Mouse (Mus musculus): ENCODE data around the gene Casz1. TPM values are rescaled to one million over a fixed set of nuclear protein-coding genes. Genes with fewer than 3 reads are reported as not detected.
A peak's percentile ranks its signal among the peaks of the same experiment; 100 is the strongest.

Gene Casz1
- polyA plus RNA-seq, 1 experiment from 2014 or later, result 9.7 TPM

DNA sequence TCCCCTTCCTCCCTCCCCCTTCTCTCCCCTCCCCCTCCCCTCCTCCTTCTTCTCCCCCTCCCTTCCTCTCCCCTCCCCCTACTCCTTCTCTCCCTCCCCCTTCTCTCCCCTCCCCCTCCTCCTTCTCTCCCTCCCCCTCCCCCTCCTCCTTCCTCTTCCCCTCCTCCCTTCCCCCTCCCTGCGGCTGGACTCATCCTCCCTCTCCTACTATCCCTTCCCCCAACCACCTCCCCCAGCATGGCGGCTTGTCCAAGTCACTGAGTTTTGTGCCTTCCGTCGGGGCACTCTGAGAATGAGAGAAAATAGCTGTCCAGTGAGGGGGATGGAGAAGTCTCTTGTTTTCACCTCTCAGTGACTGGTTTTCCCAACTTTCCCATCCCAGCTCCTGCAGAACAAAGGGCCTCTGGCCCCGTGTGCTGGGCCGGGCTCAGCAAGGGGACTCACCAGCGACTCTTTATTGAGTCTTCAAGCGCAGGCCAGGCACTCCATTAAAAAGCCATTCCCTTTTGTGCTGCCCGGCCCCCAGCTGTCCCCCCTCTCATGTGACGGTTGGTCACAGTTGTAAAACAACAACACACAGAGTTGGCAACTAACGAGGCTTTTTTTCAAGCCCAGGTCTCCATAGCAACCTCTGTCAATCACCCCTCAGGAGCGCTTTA, 62.7 kb downstream of the Casz1 start:
- ATAC-seq (no peak), DNase-seq (ENCODE audit: low spot score) (no peak)
- TF ChIP-seq EP300 (IDR thresholded peaks at IDR 0.05) (no peak), CTCF (IDR thresholded peaks at IDR 0.05) (no peak)
- Histone ChIP-seq H3K4me1 (ENCODE audit: insufficient read depth, low read depth, low read length) (peaks cover 4% of the 10 kb centered on the region; the same call in 1 of the 2 replicates), H3K27me3 (replicated peaks; ENCODE audit: insufficient read depth, low read length) (no peaks in the 10 kb centered on the region), H3K4me2 (replicated peaks; ENCODE audit: low read depth, low read length) (no peak overlapping the region), H3K9me3 (ENCODE audit: low read length) (no peaks in the 10 kb centered on the region), H3K27ac (ENCODE audit: low read length) (no peak overlapping the region), H3K36me3 (ENCODE audit: insufficient read depth, low read length) (no peaks in the 10 kb centered on the region), H3K4me3 (ENCODE audit: low read depth, low read length) (no peak overlapping the region), H3K9ac (replicated peaks; ENCODE audit: low read depth) (no peak overlapping the region)
- WGBS, result 23% methylated on average over 12 of the region's 12 CpGs

DNA sequence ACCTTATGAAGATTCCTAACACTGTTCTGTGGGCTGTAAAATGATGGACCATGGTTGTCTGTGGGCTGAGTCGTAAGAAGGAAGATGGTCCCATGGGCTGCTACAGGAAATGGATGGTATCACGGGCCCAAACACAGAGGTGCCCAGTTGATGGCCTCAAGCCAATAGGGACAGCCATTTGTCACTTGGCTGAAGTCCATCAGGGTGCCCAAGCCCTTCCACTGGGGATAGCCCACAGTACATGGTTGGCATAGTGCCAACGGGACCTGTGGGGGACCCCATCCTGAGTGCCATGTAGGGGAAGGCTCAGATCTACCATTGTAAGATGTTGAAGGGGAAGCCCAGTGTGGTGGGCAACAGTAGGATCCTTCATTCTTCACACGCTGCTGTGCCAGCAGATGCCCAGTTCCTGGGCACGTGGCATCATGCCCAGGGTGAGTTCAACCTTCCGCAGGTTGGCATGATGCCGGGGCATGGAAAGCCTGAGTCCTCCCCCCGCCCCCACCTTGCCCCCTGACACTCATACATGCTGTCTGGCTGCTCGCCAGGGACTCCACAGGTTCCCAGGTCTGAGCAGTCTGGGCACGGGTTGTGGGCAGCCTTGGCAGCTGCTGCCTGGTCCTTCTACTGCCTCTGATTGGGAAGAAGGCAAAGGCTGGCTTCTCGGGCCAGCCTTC, 63.6 kb downstream of the Casz1 start:
- DNase-seq (ENCODE audit: low spot score) (peak; percentile 59), ATAC-seq (peak; percentile 63)
- 57% methylated on average over 11 of the region's 11 CpGs for WGBS
- no peaks in the 10 kb centered on the region for H3K27me3 ChIP-seq (replicated peaks; ENCODE audit: insufficient read depth, low read length)
- TF ChIP-seq CTCF (IDR thresholded peaks at IDR 0.05) (no peak), EP300 (IDR thresholded peaks at IDR 0.05) (no peak)
- no peak overlapping the region for H3K4me2 ChIP-seq (replicated peaks; ENCODE audit: low read depth, low read length)
- no peak overlapping the region for H3K9ac ChIP-seq (replicated peaks; ENCODE audit: low read depth)
- H3K9me3 ChIP-seq (ENCODE audit: low read length), result no peaks in the 10 kb centered on the region
- no peaks in the 10 kb centered on the region for H3K36me3 ChIP-seq (ENCODE audit: insufficient read depth, low read length)
- H3K27ac ChIP-seq (ENCODE audit: low read length), result peak overlapping the region; percentile 43; the same call in 1 of the 2 replicates
- H3K4me1 ChIP-seq (ENCODE audit: insufficient read depth, low read depth, low read length), result peaks cover 4% of the 10 kb centered on the region; the same call in 1 of the 2 replicates
- H3K4me3 ChIP-seq (ENCODE audit: low read depth, low read length), result no peak overlapping the region

DNA sequence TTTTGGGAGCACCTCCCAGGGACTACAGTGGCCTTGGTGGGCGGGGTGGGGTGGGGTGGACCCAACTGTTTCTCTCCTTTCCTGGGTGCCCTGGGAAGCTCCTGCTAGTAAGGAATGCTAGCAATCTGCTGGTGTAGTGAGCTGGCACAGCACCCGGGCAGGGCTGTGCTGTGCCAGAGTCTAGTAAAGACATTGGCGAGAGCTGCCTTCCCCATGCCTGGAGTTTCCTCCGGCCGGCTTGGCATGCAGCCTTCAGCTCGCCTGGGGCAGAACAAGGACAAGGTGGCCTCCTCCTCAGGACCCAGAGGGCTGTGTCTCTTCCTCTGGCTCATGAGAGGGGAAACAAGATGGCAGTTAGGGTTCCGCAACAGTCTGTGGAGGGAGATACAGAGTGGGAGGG, 65.3 kb downstream of the Casz1 start:
- H3K4me1 ChIP-seq (ENCODE audit: insufficient read depth, low read depth, low read length), result peaks cover 4% of the 10 kb centered on the region; the same call in 1 of the 2 replicates
- no peaks in the 10 kb centered on the region for H3K36me3 ChIP-seq (ENCODE audit: insufficient read depth, low read length)
- ATAC-seq (no peak), DNase-seq (ENCODE audit: low spot score) (no peak)
- H3K9me3 ChIP-seq (ENCODE audit: low read length), result no peaks in the 10 kb centered on the region
- 66% methylated on average over 7 of the region's 7 CpGs for WGBS
- no peak for TF ChIP-seq EP300 (IDR thresholded peaks at IDR 0.05)
- no peak for TF ChIP-seq CTCF (IDR thresholded peaks at IDR 0.05)
- H3K4me2 ChIP-seq (replicated peaks; ENCODE audit: low read depth, low read length), result no peak overlapping the region
- no peak overlapping the region for H3K9ac ChIP-seq (replicated peaks; ENCODE audit: low read depth)
- H3K27ac ChIP-seq (ENCODE audit: low read length), result no peak overlapping the region
- H3K4me3 ChIP-seq (ENCODE audit: low read depth, low read length), result no peak overlapping the region
- H3K27me3 ChIP-seq (replicated peaks; ENCODE audit: insufficient read depth, low read length), result no peaks in the 10 kb centered on the region

DNA sequence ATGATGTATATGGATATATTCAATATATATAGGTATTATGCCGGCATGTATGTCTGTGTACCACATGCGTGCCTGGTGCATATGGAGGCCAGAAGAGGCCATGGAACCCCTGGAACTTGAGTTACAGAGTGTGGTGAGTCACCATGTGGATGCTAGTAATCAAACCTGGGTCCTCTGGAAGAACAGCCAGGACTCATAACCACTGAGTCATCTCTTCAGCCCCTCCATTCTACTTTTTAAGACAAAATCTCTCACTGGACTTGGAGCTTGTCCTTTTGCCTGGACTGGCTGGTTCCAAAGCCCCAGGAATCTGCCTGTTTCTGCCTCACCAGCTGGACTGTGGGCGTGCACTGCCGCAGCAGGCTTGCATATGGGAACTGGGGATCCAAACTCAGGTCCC, 66.3 kb downstream of the Casz1 start:
- H3K4me2 ChIP-seq (replicated peaks; ENCODE audit: low read depth, low read length), result no peak overlapping the region
- peaks cover 4% of the 10 kb centered on the region; the same call in 1 of the 2 replicates for H3K4me1 ChIP-seq (ENCODE audit: insufficient read depth, low read depth, low read length)
- H3K27ac ChIP-seq (ENCODE audit: low read length), result no peak overlapping the region
- H3K36me3 ChIP-seq (ENCODE audit: insufficient read depth, low read length), result no peaks in the 10 kb centered on the region
- no peak overlapping the region for H3K4me3 ChIP-seq (ENCODE audit: low read depth, low read length)
- 98% methylated on average over 4 of the region's 4 CpGs for WGBS
- H3K27me3 ChIP-seq (replicated peaks; ENCODE audit: insufficient read depth, low read length), result no peaks in the 10 kb centered on the region
- no peak for ATAC-seq
- H3K9me3 ChIP-seq (ENCODE audit: low read length), result no peaks in the 10 kb centered on the region
- no peak overlapping the region for H3K9ac ChIP-seq (replicated peaks; ENCODE audit: low read depth)
- TF ChIP-seq EP300 (IDR thresholded peaks at IDR 0.05), result no peak
- no peak for TF ChIP-seq CTCF (IDR thresholded peaks at IDR 0.05)
- no peak for DNase-seq (ENCODE audit: low spot score)

DNA sequence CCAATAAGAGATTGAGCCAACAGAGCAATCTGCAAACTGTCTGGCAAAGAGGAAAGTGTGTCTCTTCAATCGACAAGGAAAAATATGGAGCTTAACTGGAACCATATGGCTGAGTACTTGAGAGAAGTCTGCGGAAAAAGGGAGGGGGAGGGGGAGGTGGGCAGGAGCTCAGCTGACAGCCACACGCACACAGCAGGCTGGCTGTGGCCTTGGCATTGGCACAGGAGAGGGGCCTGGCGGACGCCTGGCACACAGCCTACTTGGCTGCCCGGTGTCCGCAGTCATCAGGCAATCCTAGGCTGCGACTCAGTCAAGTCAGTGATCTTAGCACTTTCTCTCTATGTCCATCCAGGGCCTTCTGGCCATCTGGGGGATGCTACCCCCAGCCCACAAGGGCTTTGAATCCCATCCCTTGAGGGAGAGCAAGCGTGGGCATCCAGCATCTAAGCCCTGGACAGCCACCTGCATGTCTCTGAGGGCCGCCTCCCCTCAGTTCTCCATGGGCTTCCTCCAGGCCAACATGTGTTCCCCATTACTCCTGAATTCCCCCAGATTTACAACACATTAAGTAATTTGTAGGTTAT, 67.6 kb downstream of the Casz1 start:
- WGBS, result 27% methylated on average over 10 of the region's 10 CpGs
- Histone ChIP-seq H3K36me3 (ENCODE audit: insufficient read depth, low read length) (no peaks in the 10 kb centered on the region), H3K9ac (replicated peaks; ENCODE audit: low read depth) (no peak overlapping the region), H3K27me3 (replicated peaks; ENCODE audit: insufficient read depth, low read length) (no peaks in the 10 kb centered on the region), H3K4me3 (ENCODE audit: low read depth, low read length) (no peak overlapping the region), H3K4me2 (replicated peaks; ENCODE audit: low read depth, low read length) (no peak overlapping the region), H3K9me3 (ENCODE audit: low read length) (no peaks in the 10 kb centered on the region), H3K27ac (ENCODE audit: low read length) (no peak overlapping the region), H3K4me1 (ENCODE audit: insufficient read depth, low read depth, low read length) (peaks cover 4% of the 10 kb centered on the region; the same call in 1 of the 2 replicates)
- ATAC-seq (peak; percentile 35), DNase-seq (ENCODE audit: low spot score) (peak; percentile 59)
- TF ChIP-seq EP300 (IDR thresholded peaks at IDR 0.05) (no peak), CTCF (IDR thresholded peaks at IDR 0.05) (no peak)

DNA sequence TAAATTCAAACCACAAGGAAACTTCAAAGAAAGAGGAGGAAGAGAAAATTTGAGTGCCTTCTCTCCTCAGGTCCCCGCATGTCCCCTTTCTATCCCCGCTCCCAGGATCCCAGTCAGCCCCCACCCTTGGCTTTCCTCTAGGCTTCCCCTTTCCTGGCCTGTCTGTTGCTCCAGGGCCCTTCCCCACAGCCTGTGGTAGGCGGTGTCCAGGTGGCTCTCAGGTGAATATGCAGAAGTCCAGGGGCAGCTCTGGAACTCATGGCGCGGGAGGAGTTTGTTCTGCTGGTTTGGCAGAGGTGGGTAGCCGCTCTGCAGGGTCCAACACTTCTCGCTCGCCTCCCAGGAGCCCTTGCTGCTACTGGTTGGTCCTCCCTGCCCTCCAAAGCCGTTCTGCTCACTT, 68.1 kb downstream of the Casz1 start:
- 64% methylated on average over 9 of the region's 9 CpGs for WGBS
- H3K9ac ChIP-seq (replicated peaks; ENCODE audit: low read depth), result no peak overlapping the region
- no peak for DNase-seq (ENCODE audit: low spot score)
- H3K27me3 ChIP-seq (replicated peaks; ENCODE audit: insufficient read depth, low read length), result no peaks in the 10 kb centered on the region
- no peak overlapping the region for H3K27ac ChIP-seq (ENCODE audit: low read length)
- no peaks in the 10 kb centered on the region for H3K9me3 ChIP-seq (ENCODE audit: low read length)
- H3K4me1 ChIP-seq (ENCODE audit: insufficient read depth, low read depth, low read length), result peaks cover 4% of the 10 kb centered on the region; the same call in 1 of the 2 replicates
- H3K36me3 ChIP-seq (ENCODE audit: insufficient read depth, low read length), result no peaks in the 10 kb centered on the region
- no peak for ATAC-seq
- TF ChIP-seq CTCF (IDR thresholded peaks at IDR 0.05) (no peak), EP300 (IDR thresholded peaks at IDR 0.05) (no peak)
- no peak overlapping the region for H3K4me3 ChIP-seq (ENCODE audit: low read depth, low read length)
- H3K4me2 ChIP-seq (replicated peaks; ENCODE audit: low read depth, low read length), result no peak overlapping the region
